Mouse (Mus musculus): ENCODE data around the gene St8sia2. TPM values are rescaled to one million over a fixed set of nuclear protein-coding genes. Genes with fewer than 3 reads are reported as not detected.

St8sia2 gene
- polyA plus RNA-seq, 1 experiment: 0.31 TPM

DNA sequence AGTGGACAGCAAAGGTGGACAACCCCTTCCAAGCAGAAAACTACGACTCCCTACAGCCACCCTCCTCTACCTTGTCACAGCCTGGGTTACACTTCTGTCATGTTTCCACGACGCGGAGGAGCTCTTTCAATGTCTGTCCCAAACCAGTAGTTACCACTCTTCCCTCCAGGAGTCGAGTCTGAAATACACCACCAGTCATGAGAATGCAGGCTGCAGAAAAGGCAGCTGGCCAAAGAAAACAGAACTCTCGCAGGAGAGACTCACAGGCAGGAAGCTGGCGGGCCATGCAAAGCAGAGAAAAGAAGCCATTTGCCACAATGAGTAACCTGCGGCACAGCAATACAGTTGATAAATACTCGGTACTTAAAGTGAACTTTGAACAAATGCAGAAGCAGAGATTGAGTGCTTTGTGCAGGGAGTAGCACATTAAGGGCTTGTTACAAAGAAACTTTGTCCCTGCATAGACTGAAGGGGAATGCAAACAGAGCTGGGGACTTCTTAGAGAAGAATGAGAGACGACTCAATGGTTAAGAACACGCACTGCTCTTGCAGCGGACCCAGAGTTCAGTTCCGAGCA, 30.2 kb upstream of the St8sia2 start:
- Histone ChIP-seq H3K4me1 (ENCODE audit: control insufficient read depth, insufficient read depth, low read length) (no peaks in the 10 kb centered on the region), H3K27ac (ENCODE audit: insufficient read depth, low read depth, low read length) (no peak overlapping the region), H3K27me3 (replicated peaks; ENCODE audit: control insufficient read depth, insufficient read depth, low read length) (no peaks in the 10 kb centered on the region; the same call in 1 of the 2 replicates), H3K36me3 (ENCODE audit: control insufficient read depth, insufficient read depth, low read length) (no peaks in the 10 kb centered on the region), H3K4me3 (ENCODE audit: insufficient read depth, low read depth, low read length) (no peak overlapping the region)
- WGBS: 27% methylated on average over 13 of the region's 13 CpGs
- DNase-seq: peak; percentile 72
- TF ChIP-seq CTCF (conservative IDR thresholded peaks at IDR 0.05; ENCODE audit: insufficient read depth, insufficient read length, low read depth, low read length): no peak
- TF ChIP-seq POLR2A (IDR thresholded peaks at IDR 0.05; ENCODE audit: low read depth, low read length): no peak

GRCm38 (mm10) chr7:74025007-74025406, 11.5 kb upstream of the St8sia2 start:
- H3K4me3 ChIP-seq (ENCODE audit: insufficient read depth, low read depth, low read length): no peak overlapping the region
- no peak for TF ChIP-seq POLR2A (IDR thresholded peaks at IDR 0.05; ENCODE audit: low read depth, low read length)
- peak; percentile 68 for TF ChIP-seq CTCF (conservative IDR thresholded peaks at IDR 0.05; ENCODE audit: insufficient read depth, insufficient read length, low read depth, low read length)
- H3K27me3 ChIP-seq (replicated peaks; ENCODE audit: control insufficient read depth, insufficient read depth, low read length): no peaks in the 10 kb centered on the region
- H3K4me1 ChIP-seq (ENCODE audit: control insufficient read depth, insufficient read depth, low read length): no peaks in the 10 kb centered on the region
- 22% methylated on average over 5 of the region's 5 CpGs for WGBS
- peak; percentile 66 for DNase-seq
- no peaks in the 10 kb centered on the region for H3K36me3 ChIP-seq (ENCODE audit: control insufficient read depth, insufficient read depth, low read length)
- H3K27ac ChIP-seq (ENCODE audit: insufficient read depth, low read depth, low read length): no peak overlapping the region

GRCm38 (mm10) chr7:74024171-74024570, 10.7 kb upstream of the St8sia2 start:
- no peak for DNase-seq
- no peaks in the 10 kb centered on the region for H3K36me3 ChIP-seq (ENCODE audit: control insufficient read depth, insufficient read depth, low read length)
- H3K4me1 ChIP-seq (ENCODE audit: control insufficient read depth, insufficient read depth, low read length): no peaks in the 10 kb centered on the region
- no peaks in the 10 kb centered on the region for H3K27me3 ChIP-seq (replicated peaks; ENCODE audit: control insufficient read depth, insufficient read depth, low read length)
- H3K27ac ChIP-seq (ENCODE audit: insufficient read depth, low read depth, low read length): no peak overlapping the region
- no peak overlapping the region for H3K4me3 ChIP-seq (ENCODE audit: insufficient read depth, low read depth, low read length)
- TF ChIP-seq CTCF (conservative IDR thresholded peaks at IDR 0.05; ENCODE audit: insufficient read depth, insufficient read length, low read depth, low read length): no peak
- no peak for TF ChIP-seq POLR2A (IDR thresholded peaks at IDR 0.05; ENCODE audit: low read depth, low read length)
- WGBS: 78% methylated on average over 3 of the region's 3 CpGs

DNA sequence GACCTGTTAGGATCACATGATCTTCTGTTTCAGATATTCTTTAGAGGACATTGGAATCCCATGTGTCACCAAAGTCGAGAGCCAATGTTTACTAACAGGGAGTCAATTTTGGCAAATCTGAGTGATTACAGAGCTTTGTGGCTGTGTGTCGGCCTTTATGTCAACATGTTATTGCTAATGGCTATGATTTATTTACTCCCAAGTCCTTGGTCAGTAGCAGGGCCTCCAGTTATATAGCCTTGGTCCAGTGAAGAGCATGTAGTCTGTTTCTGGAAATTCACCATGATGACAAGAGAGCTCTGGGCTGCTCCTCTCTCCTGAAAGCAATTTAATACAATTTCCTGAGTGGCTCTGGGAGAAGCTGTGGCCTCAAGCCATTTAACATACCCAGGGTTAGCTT, 9.1 kb upstream of the St8sia2 start:
- H3K27ac ChIP-seq (ENCODE audit: insufficient read depth, low read depth, low read length): no peak overlapping the region
- H3K27me3 ChIP-seq (replicated peaks; ENCODE audit: control insufficient read depth, insufficient read depth, low read length): no peaks in the 10 kb centered on the region
- H3K4me3 ChIP-seq (ENCODE audit: insufficient read depth, low read depth, low read length): no peak overlapping the region
- H3K4me1 ChIP-seq (ENCODE audit: control insufficient read depth, insufficient read depth, low read length): no peaks in the 10 kb centered on the region
- WGBS: 71% methylated on average over 2 of the region's 2 CpGs
- peak; percentile 4 for DNase-seq
- no peak for TF ChIP-seq CTCF (conservative IDR thresholded peaks at IDR 0.05; ENCODE audit: insufficient read depth, insufficient read length, low read depth, low read length)
- no peaks in the 10 kb centered on the region for H3K36me3 ChIP-seq (ENCODE audit: control insufficient read depth, insufficient read depth, low read length)

GRCm38 (mm10) chr7:74021771-74022170, 8.3 kb upstream of the St8sia2 start:
- no peak overlapping the region for H3K27ac ChIP-seq (ENCODE audit: insufficient read depth, low read depth, low read length)
- TF ChIP-seq POLR2A (IDR thresholded peaks at IDR 0.05; ENCODE audit: low read depth, low read length): no peak
- TF ChIP-seq CTCF (conservative IDR thresholded peaks at IDR 0.05; ENCODE audit: insufficient read depth, insufficient read length, low read depth, low read length): no peak
- no peak overlapping the region for H3K4me3 ChIP-seq (ENCODE audit: insufficient read depth, low read depth, low read length)
- no peak for DNase-seq
- H3K4me1 ChIP-seq (ENCODE audit: control insufficient read depth, insufficient read depth, low read length): no peaks in the 10 kb centered on the region
- no peaks in the 10 kb centered on the region for H3K27me3 ChIP-seq (replicated peaks; ENCODE audit: control insufficient read depth, insufficient read depth, low read length)
- 82% methylated on average over 6 of the region's 6 CpGs for WGBS
- H3K36me3 ChIP-seq (ENCODE audit: control insufficient read depth, insufficient read depth, low read length): no peaks in the 10 kb centered on the region

GRCm38 (mm10) chr7:74016613-74017012, 3.1 kb upstream of the St8sia2 start:
- TF ChIP-seq POLR2A (IDR thresholded peaks at IDR 0.05; ENCODE audit: low read depth, low read length) (no peak), CTCF (conservative IDR thresholded peaks at IDR 0.05; ENCODE audit: insufficient read depth, insufficient read length, low read depth, low read length) (no peak)
- no peak for DNase-seq
- Histone ChIP-seq H3K4me3 (ENCODE audit: insufficient read depth, low read depth, low read length) (no peak overlapping the region), H3K27ac (ENCODE audit: insufficient read depth, low read depth, low read length) (no peak overlapping the region), H3K4me1 (ENCODE audit: control insufficient read depth, insufficient read depth, low read length) (no peaks in the 10 kb centered on the region), H3K36me3 (ENCODE audit: control insufficient read depth, insufficient read depth, low read length) (no peaks in the 10 kb centered on the region), H3K27me3 (replicated peaks; ENCODE audit: control insufficient read depth, insufficient read depth, low read length) (peaks cover 2% of the 10 kb centered on the region; the same call in 1 of the 2 replicates)
- WGBS: 71% methylated on average over 2 of the region's 2 CpGs

GRCm38 (mm10) chr7:74012858-74013600, 461 bp downstream of the St8sia2 start:
- under 1% methylated on average over 70 of the region's 70 CpGs for WGBS

More at GRCm38 (mm10) chr7:74012858-74013600, 461 bp downstream of the St8sia2 start:
- H3K36me3 ChIP-seq (ENCODE audit: control insufficient read depth, insufficient read depth, low read length): no peaks in the 10 kb centered on the region
- H3K27me3 ChIP-seq (replicated peaks; ENCODE audit: control insufficient read depth, insufficient read depth, low read length): peaks cover 2% of the 10 kb centered on the region; the same call in 1 of the 2 replicates
- no peak for DNase-seq
- TF ChIP-seq CTCF (conservative IDR thresholded peaks at IDR 0.05; ENCODE audit: insufficient read depth, insufficient read length, low read depth, low read length): no peak
- H3K4me3 ChIP-seq (ENCODE audit: insufficient read depth, low read depth, low read length): peak overlapping the region; percentile 58
- no peaks in the 10 kb centered on the region for H3K4me1 ChIP-seq (ENCODE audit: control insufficient read depth, insufficient read depth, low read length)
- H3K27ac ChIP-seq (ENCODE audit: insufficient read depth, low read depth, low read length): no peak overlapping the region

Data from kidney, adult 2 months (tissue).